Mouse (Mus musculus) bone marrow macrophage, adult 2 months (primary cell): ENCODE measurements around the gene Ddx19b.

ENCODE experiments used
- CTCF ChIP-seq: IDR thresholded peaks from 2 replicates; pipeline ENCODE4 v1.5.1; 2012; ENCODE audit warnings: low read depth, mild to moderate bottlenecking, low read length, moderate library complexity
- POLR2A ChIP-seq: IDR thresholded peaks from 2 replicates; pipeline ENCODE4 v1.6.1; 2012; ENCODE audit warnings: mild to moderate bottlenecking, low read depth, low read length, borderline replicate concordance

DNA sequence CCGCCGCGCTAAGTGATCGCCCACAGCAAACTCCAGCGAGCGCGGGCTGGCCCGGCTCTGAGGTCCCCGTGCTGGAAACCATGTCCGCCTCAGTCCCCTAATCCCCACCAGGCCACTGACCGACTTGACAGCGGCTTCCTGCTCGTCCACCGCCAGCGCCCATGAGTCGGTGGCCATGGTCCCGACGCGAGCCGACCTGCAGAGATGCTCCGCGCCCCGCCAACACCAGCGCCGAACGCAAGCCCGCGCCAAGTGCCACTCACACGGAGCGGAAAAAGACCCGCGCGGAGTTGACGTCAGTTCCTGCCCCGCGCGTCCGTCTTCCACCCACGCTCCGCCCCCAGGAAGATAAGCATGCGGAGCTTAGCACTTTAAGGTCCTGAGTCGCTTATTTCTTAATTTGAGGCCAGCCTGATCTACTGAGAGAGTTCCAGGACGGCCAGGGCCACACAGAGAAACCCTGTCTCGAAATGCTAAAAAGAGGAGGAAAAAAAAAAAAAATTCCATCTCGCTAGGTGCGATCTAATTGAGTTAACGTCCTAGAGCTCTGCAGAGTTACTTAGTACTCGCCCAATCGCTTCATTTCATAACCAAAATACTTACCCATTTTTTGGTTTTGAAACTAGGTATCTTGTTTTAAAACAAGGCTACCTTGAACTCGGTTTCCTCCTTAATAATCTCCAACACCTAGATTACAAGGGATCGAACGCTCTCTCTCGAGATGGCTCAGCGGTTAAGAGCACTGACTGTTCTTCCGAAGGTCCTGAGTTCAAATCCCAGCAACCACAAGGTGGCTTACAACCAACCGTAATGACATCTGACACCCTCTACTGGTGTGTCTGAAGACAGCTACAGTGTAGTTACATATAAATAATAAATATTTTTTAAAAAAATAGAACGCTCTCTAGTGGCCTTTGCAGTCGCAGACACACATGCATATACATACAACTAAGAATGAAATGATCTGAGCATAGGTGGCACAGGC is 33.7 kb downstream of the Ddx19b start, which contains the start of gene Ddx19a:
- TF ChIP-seq CTCF = no peak
- TF ChIP-seq POLR2A = no peak
